Mouse (Mus musculus): ENCODE data around the gene Sgcb.

The Sgcb gene

DNA sequence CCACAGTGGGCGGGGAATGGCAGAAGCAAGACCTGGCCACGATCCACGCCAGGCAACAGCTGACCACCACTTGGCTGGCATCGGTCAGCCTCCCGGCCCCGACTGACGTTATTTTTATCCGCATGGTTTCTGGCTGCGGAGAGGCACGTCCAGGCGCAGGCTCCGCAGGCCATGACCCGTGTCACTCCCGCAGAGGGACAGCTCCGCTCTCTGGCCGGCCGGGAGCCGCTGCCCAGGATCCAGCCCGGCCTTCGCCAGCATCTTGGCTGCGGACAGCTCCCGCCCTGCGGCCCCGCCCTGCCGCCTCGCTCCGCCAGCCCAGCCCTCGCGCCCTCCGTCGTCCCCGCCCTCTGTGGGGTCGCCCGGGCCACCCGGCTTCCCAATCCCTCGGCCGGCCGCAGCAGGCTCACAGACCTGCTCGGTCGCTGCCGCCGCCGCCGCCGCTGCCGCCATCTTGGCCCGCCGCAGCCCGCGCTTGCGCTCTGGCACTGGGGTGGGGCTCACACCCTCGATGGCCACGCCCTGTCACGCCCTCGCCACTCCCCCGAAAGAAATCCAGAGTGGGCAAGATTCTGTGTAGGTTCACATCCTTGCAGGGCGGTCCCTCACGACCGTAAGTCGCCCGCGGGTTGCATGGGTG lies at the start of gene Sgcb:
Gene Sgcb (minus strand): TSS at position 530 of the 640 bp plus-strand sequence.
- peak; percentile 89 for DNase-seq (ENCODE audit: inconsistent ontology term)

- DNase-seq (ENCODE audit: inconsistent ontology term): peak; percentile 57
Observed at GRCm38 (mm10) chr5:73694254-73695015, 46.8 kb upstream of the Sgcb start.

- DNase-seq (ENCODE audit: inconsistent ontology term): peak; percentile 42
Observed at GRCm38 (mm10) chr5:73693778-73694177, 46.2 kb upstream of the Sgcb start.

GRCm38 (mm10) chr5:73691723-73692520 lies 44.3 kb upstream of the Sgcb start:
- DNase-seq (ENCODE audit: inconsistent ontology term): peak; percentile 52

DNA sequence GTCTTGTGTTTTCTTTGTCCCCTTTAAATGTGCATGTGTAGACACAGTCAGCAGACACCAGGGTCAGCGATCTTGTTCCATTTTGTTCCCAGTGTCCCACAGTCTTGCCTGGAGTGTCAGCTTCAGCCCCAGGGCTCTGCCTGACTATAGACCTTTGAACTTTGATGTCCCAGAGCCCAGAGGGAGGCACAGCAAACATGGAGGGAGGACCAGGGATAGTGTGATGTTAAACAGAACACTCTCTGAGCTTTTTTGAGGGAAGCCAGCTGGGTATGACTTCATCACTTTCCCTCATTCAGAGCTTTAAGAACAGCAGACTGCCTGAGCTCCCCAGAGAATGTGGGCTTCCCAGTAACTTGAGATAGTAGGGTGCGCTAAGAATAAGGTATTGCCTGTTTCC lies 42.6 kb upstream of the Sgcb start:
- DNase-seq (ENCODE audit: inconsistent ontology term): no peak

DNA sequence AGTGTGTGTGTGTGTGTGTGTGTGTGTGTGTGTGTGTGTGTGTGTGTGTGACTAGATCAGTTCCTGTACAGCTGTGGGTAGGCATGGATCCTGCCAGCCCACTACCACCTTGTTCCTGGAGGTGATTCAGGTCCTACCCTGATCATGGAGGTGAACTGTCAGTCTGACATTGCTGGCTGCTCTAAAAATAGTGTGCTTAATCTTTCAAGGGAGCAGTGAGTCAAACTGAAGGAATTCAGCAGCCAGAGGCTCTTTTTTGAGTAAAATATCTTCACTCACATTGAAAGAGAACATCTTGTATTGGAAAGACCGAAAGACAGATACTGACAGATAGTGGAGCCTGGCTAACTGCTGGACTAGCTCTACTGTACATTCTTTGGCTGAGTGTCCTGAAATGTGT lies 41.0 kb upstream of the Sgcb start:
- DNase-seq (ENCODE audit: inconsistent ontology term): peak; percentile 70

DNA sequence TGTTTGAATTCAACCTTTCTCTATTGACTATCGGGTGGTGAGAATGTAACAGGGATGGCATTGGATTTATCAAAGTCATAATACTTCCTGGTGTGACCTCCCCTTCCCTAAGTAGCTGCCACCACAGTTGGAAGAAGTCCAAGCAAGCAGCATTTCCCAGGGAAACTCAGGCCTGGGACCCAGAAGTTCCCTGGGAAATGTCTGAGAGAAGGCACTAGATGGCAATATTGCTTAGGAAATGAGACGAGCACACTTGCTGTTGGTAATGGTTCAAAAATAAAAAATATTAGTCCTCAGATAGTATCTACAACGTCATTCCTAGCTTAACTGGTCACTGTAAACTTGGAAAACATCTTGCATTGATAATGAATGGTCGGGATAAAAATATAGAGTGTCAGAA lies 38.6 kb upstream of the Sgcb start:
- peak; percentile 49 for DNase-seq (ENCODE audit: inconsistent ontology term)

DNA sequence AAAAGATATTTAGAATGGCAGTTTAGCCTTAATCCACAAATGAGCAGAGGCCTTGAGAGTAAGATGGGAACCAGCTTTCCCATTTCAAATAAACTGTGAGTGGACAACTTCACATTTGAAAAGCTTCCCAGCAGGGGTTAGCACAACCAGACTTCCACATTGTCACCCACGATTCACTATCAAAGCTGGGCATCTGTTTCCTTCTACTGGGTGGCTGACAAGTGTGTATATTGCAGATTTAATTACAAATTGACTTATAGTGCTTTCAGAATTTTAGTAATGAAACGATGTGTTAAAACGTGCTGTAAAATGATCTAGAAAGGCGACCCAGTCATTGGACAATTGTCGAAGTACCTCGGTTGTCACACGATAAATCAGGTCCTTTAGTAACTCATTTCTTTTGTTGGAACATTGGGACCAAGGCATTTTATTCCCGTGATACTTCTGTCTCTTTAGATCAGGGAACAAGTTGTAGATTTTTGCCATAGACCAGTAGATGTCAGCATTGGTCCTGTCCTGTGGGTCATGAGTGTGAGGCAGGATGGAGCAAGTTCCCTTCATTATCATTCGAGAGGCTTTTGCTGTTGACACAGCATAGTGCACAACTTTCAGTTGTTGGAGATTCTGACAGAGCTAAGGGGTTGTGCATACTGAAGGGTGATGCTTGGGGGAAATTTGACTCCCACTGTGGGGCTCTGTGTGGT lies 36.3 kb upstream of the Sgcb start:
- DNase-seq (ENCODE audit: inconsistent ontology term): no peak

DNA sequence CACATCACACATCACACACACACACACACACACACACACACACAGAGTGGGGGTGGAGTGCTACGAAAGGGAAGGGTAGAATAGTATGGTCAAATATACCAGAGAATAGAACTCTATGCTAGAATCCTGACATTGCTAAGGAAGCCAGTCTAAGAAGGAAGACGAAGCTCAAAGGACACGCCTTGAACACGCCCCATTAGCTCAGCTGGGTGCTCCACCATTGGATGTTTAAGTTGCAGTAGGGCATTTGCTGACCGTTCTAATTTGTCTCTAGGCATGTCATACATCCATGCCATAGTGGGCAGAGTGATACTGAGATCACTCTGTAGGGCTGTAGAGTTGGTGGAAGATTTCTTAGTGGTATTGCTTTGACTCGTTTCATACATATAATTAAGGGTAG lies 35.6 kb upstream of the Sgcb start:
- DNase-seq (ENCODE audit: inconsistent ontology term): no peak

- peak; percentile 91 for DNase-seq (ENCODE audit: inconsistent ontology term)
Observed at GRCm38 (mm10) chr5:73676626-73677025, 29.0 kb upstream of the Sgcb start.

DNA sequence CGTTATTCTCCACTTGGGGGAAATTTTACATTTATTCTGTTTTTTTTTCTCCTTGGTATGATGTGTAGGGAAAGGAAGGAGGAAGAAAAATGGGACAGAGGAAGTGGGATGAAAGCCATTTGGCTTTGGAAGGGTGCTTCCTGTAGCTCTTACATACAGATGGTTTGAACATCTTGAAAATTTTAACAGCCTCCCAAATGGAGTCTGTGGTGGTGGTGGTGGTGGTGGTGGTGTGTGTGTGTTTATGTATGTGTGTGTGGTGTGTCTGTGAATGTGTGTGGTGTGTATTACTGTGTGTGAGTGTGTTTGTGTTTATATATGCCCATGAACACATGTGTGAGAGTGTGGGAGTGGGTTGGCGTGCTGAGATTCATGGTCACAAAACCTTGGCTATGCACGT lies 28.0 kb upstream of the Sgcb start:
- no peak for DNase-seq (ENCODE audit: inconsistent ontology term)

- no peak for DNase-seq (ENCODE audit: inconsistent ontology term)
Observed at GRCm38 (mm10) chr5:73669386-73669785, 21.8 kb upstream of the Sgcb start.

DNA sequence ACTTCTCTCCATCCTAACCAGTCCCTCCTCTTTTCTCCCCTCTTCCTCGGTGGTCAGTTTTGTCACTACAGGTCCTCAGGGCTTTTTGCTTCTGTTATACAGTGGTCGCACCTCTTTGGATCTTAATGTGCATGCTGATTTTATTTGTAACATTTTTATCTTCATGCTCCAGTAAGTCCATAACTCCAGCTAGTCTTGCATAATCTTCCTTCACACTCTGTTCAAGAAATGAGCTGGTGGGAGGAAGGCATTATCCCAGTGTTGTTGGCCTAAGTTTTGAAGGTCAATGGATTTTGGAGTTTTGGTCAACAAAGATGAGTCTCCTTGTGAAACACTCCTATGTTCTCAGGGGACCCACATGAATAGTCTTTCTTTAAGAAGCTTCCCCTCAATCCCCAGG lies 20.3 kb upstream of the Sgcb start:
- no peak for DNase-seq (ENCODE audit: inconsistent ontology term)

- no peak for DNase-seq (ENCODE audit: inconsistent ontology term)
Observed at GRCm38 (mm10) chr5:73666695-73667094, 19.1 kb upstream of the Sgcb start.

GRCm38 (mm10) chr5:73651855-73652201 lies 4.2 kb upstream of the Sgcb start:
- DNase-seq (ENCODE audit: inconsistent ontology term): no peak

GRCm38 (mm10) chr5:73651061-73651854 lies 3.7 kb upstream of the Sgcb start, which contains the start of gene Spata18:
Spata18 (plus strand) TSS chr5:73651379.
- DNase-seq (ENCODE audit: inconsistent ontology term): peak; percentile 54

DNA sequence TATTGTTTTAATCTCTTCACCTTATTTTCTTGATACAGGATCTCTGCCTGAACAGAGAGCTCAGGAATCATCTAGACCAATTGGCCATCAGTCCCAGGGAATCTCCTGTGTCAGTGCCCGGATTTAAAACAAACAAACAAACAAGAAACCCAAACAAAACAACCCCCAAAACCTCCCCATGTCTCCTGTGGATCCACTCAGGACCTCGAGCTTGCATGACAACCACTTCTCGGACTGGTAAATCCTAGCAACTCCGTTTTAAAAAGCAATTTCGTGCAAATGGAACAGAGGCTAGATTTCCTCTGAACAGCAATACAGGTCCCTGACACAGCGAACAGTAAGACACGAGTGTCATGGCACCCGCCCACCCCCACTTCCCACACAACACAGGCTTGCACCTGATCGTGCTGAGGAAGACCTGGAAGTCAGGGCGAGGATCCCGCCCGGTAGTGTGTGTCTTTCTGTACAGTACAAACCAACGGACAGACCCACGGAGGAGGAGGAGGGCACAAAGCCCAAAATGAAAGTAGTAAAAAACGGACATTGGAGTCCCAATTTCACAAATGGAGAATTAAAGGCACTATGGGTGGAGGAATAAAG lies 2.9 kb upstream of the Sgcb start:
- DNase-seq (ENCODE audit: inconsistent ontology term): no peak

- no peak for DNase-seq (ENCODE audit: inconsistent ontology term)
Observed at GRCm38 (mm10) chr5:73642091-73642490, 5.5 kb downstream of the Sgcb start.

- DNase-seq (ENCODE audit: inconsistent ontology term): no peak
Observed at GRCm38 (mm10) chr5:73641058-73641457, 6.5 kb downstream of the Sgcb start.

DNA sequence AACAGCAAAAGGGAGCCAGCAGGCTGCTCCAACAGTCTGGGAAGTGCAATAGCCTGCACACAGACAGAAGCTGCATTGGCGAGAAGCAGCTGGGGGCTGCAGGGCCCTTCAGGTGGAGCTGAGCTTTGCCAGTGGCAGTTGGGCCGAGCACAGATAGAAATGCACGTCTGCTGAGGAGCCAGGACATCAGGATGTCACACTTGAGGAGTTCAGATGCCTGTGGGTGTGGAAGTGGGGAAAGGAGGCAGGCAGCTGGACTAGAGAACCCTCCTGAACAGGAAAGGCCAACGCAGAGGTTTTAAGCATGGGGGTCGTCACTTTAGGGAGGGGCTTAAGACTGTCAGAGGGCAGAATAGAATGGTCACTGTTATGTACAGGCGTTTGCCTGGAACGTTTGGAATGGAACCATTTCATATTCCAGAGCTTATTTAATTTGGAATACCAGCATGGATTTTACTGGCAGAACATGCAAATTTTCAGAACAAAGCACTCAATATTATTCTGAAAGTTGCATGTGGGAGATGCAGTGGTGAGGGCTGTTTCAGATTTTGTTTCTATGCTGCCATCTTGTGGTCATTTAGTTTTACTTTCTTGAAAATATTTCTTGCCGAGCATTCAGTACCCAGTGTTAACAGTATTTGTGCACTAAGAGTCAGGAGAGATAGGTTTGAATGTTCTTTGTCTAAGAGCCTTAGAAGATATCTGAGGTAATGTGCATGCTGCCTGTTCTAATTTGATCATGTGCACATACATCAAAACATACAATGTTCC lies 10.1 kb downstream of the Sgcb start:
- peak; percentile 44 for DNase-seq (ENCODE audit: inconsistent ontology term)
